Mouse (Mus musculus) liver, embryonic 11.5 days (tissue): Measurements from ENCODE around the gene Fam111a. TPM values are rescaled to one million over a fixed set of nuclear protein-coding genes. Genes with fewer than 3 reads are reported as not detected.

Experiments used
- ATAC-seq: fragments of 200-750 bp; cut with Nextera tagmentation; replicated peaks from 2 replicates; pipeline ENCODE4 v1.8.0; 2017; ENCODE audit warnings: moderate number of reproducible peaks, mild to moderate bottlenecking, moderate TSS enrichment, moderate library complexity; ENCODE audit not compliant: low FRiP score
- DNase-seq: peaks from one replicate; pipeline ENCODE4 v3.0.0-alpha.2; 2017; ENCODE audit warnings: low spot score
- H3K27ac ChIP-seq: fragments of 300-500 bp; sonication (generic); 2 replicates; pipeline ENCODE4 v1.5.1; 2014; ENCODE audit warnings: mild to moderate bottlenecking, low read depth, low read length, control low read depth
- H3K27me3 ChIP-seq: fragments of 300-500 bp; sonication (generic); replicated peaks from 2 replicates; pipeline ENCODE4 v1.6.1; 2014; ENCODE audit warnings: low read length, mixed read lengths; ENCODE audit not compliant: control insufficient read depth, insufficient read depth
- H3K36me3 ChIP-seq: fragments of 300-500 bp; sonication (generic); 2 replicates; pipeline ENCODE4 v1.6.1; 2014; ENCODE audit warnings: mild to moderate bottlenecking, low read length, moderate library complexity, mixed read lengths; ENCODE audit not compliant: control insufficient read depth, insufficient read depth
- H3K4me1 ChIP-seq: fragments of 300-500 bp; sonication (generic); replicated peaks from 2 replicates; pipeline ENCODE4 v1.6.1; 2014; ENCODE audit warnings: low read length, mixed read lengths; ENCODE audit not compliant: control insufficient read depth, insufficient read depth
- H3K4me2 ChIP-seq: fragments of 300-500 bp; sonication (generic); 2 replicates; pipeline ENCODE4 v1.6.1; 2014; ENCODE audit warnings: mild to moderate bottlenecking, control low read depth, moderate library complexity
- H3K4me3 ChIP-seq: fragments of 300-500 bp; sonication (generic); 2 replicates; pipeline ENCODE4 v1.5.1; 2014; ENCODE audit warnings: low read depth, low read length, control low read depth
- H3K9ac ChIP-seq: fragments of 300-500 bp; sonication (generic); 2 replicates; pipeline ENCODE4 v1.6.1; 2014; ENCODE audit warnings: low read depth, low read length, control low read depth
- H3K9me3 ChIP-seq: fragments of 300-500 bp; sonication (generic); 2 replicates; pipeline ENCODE4 v1.6.1; 2016; ENCODE audit warnings: low read length, inconsistent platforms, mixed read lengths; ENCODE audit not compliant: control insufficient read depth
- WGBS: fragments of 180-500 bp; shearing (Covaris S2); extraction: QIAGEN DNeasy Blood & Tissue Kit; methylation state at CpG from one replicate; pipeline ENCODE4 v1.1.7; 2014; 5-methylcytosine and 5-hydroxymethylcytosine counted together
- polyA plus RNA-seq: library from polyadenylated mRNA; unstranded; fragments of >200 nt; fragmentation: Nextera tagmentation; extraction: Ambion mirVana; gene quantifications from 2 replicates; pipeline ENCODE4 v1.2.1, GENCODE M21; 2014

Fam111a gene
- polyA plus RNA-seq, 1 experiment from 2014 or later, result 44.8 TPM

GRCm38 (mm10) chr19:12571687-12572086 lies 26.1 kb downstream of the Fam111a start:
- Histone ChIP-seq H3K27me3 (no peaks in the 10 kb centered on the region), H3K4me1 (no peaks in the 10 kb centered on the region; the same call in none of the 2 replicates), H3K9ac (no peak overlapping the region), H3K4me3 (no peak overlapping the region), H3K36me3 (no peaks in the 10 kb centered on the region), H3K27ac (no peak overlapping the region), H3K9me3 (no peaks in the 10 kb centered on the region), H3K4me2 (no peak overlapping the region)
- DNase-seq (no peak), ATAC-seq (no peak)
- WGBS, result 84% methylated on average over 1 of the region's 1 CpGs

GRCm38 (mm10) chr19:12572614-12573265 lies 27.2 kb downstream of the Fam111a start:
- ATAC-seq (peak; percentile 1; the same call in 1 of the 2 replicates), DNase-seq (no peak)
- peaks cover 2% of the 10 kb centered on the region; the same call in 1 of the 2 replicates for H3K36me3 ChIP-seq
- no peaks in the 10 kb centered on the region; the same call in none of the 2 replicates for H3K4me1 ChIP-seq
- peak overlapping the region; percentile 39; the same call in 1 of the 2 replicates for H3K27ac ChIP-seq
- WGBS, result 69% methylated on average over 1 of the region's 1 CpGs
- no peaks in the 10 kb centered on the region for H3K27me3 ChIP-seq
- H3K9me3 ChIP-seq, result no peaks in the 10 kb centered on the region
- H3K4me3 ChIP-seq, result peak overlapping the region; percentile 57; the same call in 1 of the 2 replicates
- peak overlapping the region; percentile 60 for H3K9ac ChIP-seq
- peak overlapping the region; percentile 70 for H3K4me2 ChIP-seq

GRCm38 (mm10) chr19:12573266-12574011 lies 27.9 kb downstream of the Fam111a start:
- Histone ChIP-seq H3K36me3 (peaks cover 4% of the 10 kb centered on the region; the same call in 1 of the 2 replicates), H3K9me3 (no peaks in the 10 kb centered on the region), H3K4me2 (peak overlapping the region; percentile 70), H3K4me1 (no peaks in the 10 kb centered on the region; the same call in none of the 2 replicates), H3K4me3 (peak overlapping the region; percentile 57), H3K27ac (peak overlapping the region; percentile 59), H3K9ac (peak overlapping the region; percentile 66), H3K27me3 (no peaks in the 10 kb centered on the region)
- 6% methylated on average over 14 of the region's 14 CpGs for WGBS
- ATAC-seq (peak; percentile 99), DNase-seq (peak; percentile 77)

- Histone ChIP-seq H3K27ac (peak overlapping the region; percentile 59), H3K9me3 (no peaks in the 10 kb centered on the region), H3K36me3 (peaks cover 4% of the 10 kb centered on the region; the same call in 1 of the 2 replicates), H3K27me3 (no peaks in the 10 kb centered on the region), H3K4me1 (no peaks in the 10 kb centered on the region; the same call in none of the 2 replicates), H3K4me3 (peak overlapping the region; percentile 57), H3K4me2 (peak overlapping the region; percentile 70), H3K9ac (peak overlapping the region; percentile 66)
- DNase-seq, result no peak
- WGBS, result 10% methylated on average over 5 of the region's 5 CpGs
- peak; percentile 15; the same call in 1 of the 2 replicates for ATAC-seq
Observed at GRCm38 (mm10) chr19:12574012-12574407, 28.5 kb downstream of the Fam111a start.

- no peaks in the 10 kb centered on the region; the same call in none of the 2 replicates for H3K4me1 ChIP-seq
- H3K27me3 ChIP-seq, result no peaks in the 10 kb centered on the region
- H3K4me3 ChIP-seq, result peak overlapping the region; percentile 57; the same call in 1 of the 2 replicates
- ATAC-seq (no peak), DNase-seq (no peak)
- H3K36me3 ChIP-seq, result peaks cover 4% of the 10 kb centered on the region; the same call in 1 of the 2 replicates
- H3K9me3 ChIP-seq, result no peaks in the 10 kb centered on the region
- H3K4me2 ChIP-seq, result peak overlapping the region; percentile 70
- peak overlapping the region; percentile 52; the same call in 1 of the 2 replicates for H3K27ac ChIP-seq
- peak overlapping the region; percentile 30; the same call in 1 of the 2 replicates for H3K9ac ChIP-seq
- 68% methylated on average over 7 of the region's 7 CpGs for WGBS
Observed at GRCm38 (mm10) chr19:12575107-12575506, 29.6 kb downstream of the Fam111a start.

GRCm38 (mm10) chr19:12575514-12575913 lies 30.0 kb downstream of the Fam111a start:
- Histone ChIP-seq H3K4me2 (peak overlapping the region; percentile 70), H3K9me3 (no peaks in the 10 kb centered on the region), H3K36me3 (peaks cover 4% of the 10 kb centered on the region; the same call in 1 of the 2 replicates), H3K27ac (no peak overlapping the region), H3K4me3 (no peak overlapping the region), H3K27me3 (no peaks in the 10 kb centered on the region), H3K4me1 (no peaks in the 10 kb centered on the region; the same call in none of the 2 replicates), H3K9ac (peak overlapping the region; percentile 50; the same call in 1 of the 2 replicates)
- DNase-seq, result no peak
- ATAC-seq, result no peak
- WGBS, result 70% methylated on average over 2 of the region's 2 CpGs

GRCm38 (mm10) chr19:12576639-12577038 lies 31.1 kb downstream of the Fam111a start:
- peak overlapping the region; percentile 15; the same call in 1 of the 2 replicates for H3K4me3 ChIP-seq
- no peaks in the 10 kb centered on the region for H3K9me3 ChIP-seq
- peaks cover 4% of the 10 kb centered on the region; the same call in 1 of the 2 replicates for H3K36me3 ChIP-seq
- H3K4me2 ChIP-seq, result no peak overlapping the region
- no peak overlapping the region for H3K9ac ChIP-seq
- no peaks in the 10 kb centered on the region; the same call in none of the 2 replicates for H3K4me1 ChIP-seq
- 60% methylated on average over 2 of the region's 2 CpGs for WGBS
- no peaks in the 10 kb centered on the region for H3K27me3 ChIP-seq
- H3K27ac ChIP-seq, result no peak overlapping the region
- ATAC-seq (no peak), DNase-seq (no peak)

GRCm38 (mm10) chr19:12585310-12585709 lies 39.8 kb downstream of the Fam111a start:
- no peaks in the 10 kb centered on the region for H3K4me1 ChIP-seq
- ATAC-seq, result no peak
- no peaks in the 10 kb centered on the region for H3K27me3 ChIP-seq
- no peak overlapping the region for H3K9ac ChIP-seq
- 65% methylated on average over 4 of the region's 4 CpGs for WGBS
- H3K4me2 ChIP-seq, result no peak overlapping the region
- DNase-seq, result no peak
- no peak overlapping the region for H3K4me3 ChIP-seq
- no peaks in the 10 kb centered on the region for H3K36me3 ChIP-seq
- H3K27ac ChIP-seq, result no peak overlapping the region
- H3K9me3 ChIP-seq, result no peaks in the 10 kb centered on the region
